Mouse (Mus musculus): Measurements from ENCODE around the gene Pbxip1. TPM values are rescaled to one million over a fixed set of nuclear protein-coding genes. Genes with fewer than 3 reads are reported as not detected.

Pbxip1 gene
- polyA plus RNA-seq (2012; ENCODE audit: insufficient read depth, insufficient read length, missing spikeins) = 14.1 and 17.3 TPM in 2 replicates

DNA sequence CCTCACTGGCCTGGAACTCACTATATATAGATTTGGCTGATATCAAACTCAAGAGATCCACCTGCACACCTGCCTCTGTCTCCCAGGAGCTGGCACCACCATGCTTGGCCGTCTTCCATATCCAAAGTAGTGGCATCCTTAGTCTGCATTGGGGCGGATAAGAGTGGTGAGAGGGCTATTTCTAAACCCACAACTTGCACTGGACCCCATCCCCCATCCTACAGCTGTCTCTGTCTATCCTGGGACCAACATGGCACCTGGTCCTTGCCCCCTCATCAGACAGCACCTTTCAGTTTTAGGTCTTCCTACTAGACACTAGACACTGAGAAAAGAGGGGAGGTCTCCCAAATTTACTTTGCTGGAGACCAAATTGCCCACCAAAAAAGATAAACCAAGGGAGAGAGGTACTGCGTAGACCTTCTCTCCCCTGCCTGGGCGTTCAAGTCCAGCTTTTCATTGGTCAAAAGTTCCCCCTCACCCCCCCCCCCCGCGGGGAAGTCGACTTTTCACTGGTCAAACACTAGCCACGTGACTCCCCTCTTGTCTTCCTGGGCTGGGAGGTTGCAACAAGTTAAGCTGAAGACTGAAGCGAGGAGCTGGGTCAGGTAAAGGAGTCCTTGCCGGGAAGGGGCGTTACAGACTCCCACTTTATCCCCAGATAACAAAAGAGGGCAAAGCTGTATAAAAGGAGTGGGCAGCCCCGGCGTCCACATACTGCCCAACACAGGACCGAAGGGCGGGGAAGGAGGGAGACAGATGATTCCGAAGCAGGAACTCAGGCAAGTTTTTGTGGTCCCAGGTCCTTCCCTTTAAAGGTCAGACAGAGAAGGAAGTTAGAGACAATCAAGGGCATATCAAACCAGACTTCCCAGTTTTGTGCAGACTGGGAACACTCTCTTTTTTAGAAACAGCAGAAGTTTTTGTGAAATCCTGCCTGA is at the start of gene Pbxip1:
Gene Pbxip1 (plus strand): TSS at position 531 of the 938 bp plus-strand sequence.
- H3K4me3 ChIP-seq (ENCODE audit: insufficient read depth, low read length) = peak within 1 kb of the TSS; percentile 54
- peak within 1 kb of the TSS; percentile 58 for H3K27ac ChIP-seq (ENCODE audit: insufficient read depth, low read depth, low read length)
- TF ChIP-seq CTCF (IDR thresholded peaks at IDR 0.05; ENCODE audit: low read depth, low read length) = no peak
- TF ChIP-seq POLR2A (IDR thresholded peaks at IDR 0.05; ENCODE audit: borderline replicate concordance, low read depth, low read length) = no peak
- H3K4me1 ChIP-seq (ENCODE audit: control insufficient read depth, insufficient read depth, low read length) = peaks cover 25% of the 10 kb centered on the region

DNA sequence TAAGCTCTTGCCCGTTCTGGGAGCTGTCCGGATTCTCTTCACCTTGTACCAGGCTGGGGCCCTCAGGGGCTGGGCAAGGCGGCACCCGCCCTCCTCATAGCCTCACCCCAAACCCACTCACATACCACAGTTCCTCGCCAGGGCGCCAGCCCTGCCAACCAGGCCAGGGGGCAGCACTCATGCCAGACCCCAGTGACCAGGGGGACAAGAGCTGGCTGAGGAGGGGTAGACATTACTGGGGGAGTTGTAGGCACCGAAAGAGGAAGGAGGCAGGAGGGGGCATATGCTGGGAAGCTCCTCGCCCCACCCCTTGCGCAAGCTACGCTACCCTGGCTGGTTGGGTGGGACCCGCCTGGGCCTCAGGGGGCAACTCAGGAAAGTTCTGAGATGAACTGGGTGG is 48.9 kb upstream of the Pbxip1 start:
- H3K4me3 ChIP-seq (ENCODE audit: insufficient read depth, low read length) = peak overlapping the region; percentile 5; the same call in 1 of the 2 replicates
- H3K27ac ChIP-seq (ENCODE audit: insufficient read depth, low read depth, low read length) = no peak overlapping the region
- no peak for TF ChIP-seq CTCF (IDR thresholded peaks at IDR 0.05; ENCODE audit: low read depth, low read length)
- no peak for TF ChIP-seq POLR2A (IDR thresholded peaks at IDR 0.05; ENCODE audit: borderline replicate concordance, low read depth, low read length)
- H3K4me1 ChIP-seq (ENCODE audit: control insufficient read depth, insufficient read depth, low read length) = peaks cover 56% of the 10 kb centered on the region

- TF ChIP-seq POLR2A (IDR thresholded peaks at IDR 0.05; ENCODE audit: borderline replicate concordance, low read depth, low read length) (no peak), CTCF (IDR thresholded peaks at IDR 0.05; ENCODE audit: low read depth, low read length) (no peak)
- Histone ChIP-seq H3K4me3 (ENCODE audit: insufficient read depth, low read length) (0 out of 2 replicates have a peak overlapping the region, but pooled peaks have one; percentile 5), H3K27ac (ENCODE audit: insufficient read depth, low read depth, low read length) (no peak overlapping the region; the same call in 1 of the 2 replicates)
These were observed 48.2 kb upstream of the Pbxip1 start for GRCm38 (mm10) chr3:89388134-89388881.

GRCm38 (mm10) chr3:89388901-89389740 is 47.4 kb upstream of the Pbxip1 start:
- peaks cover 52% of the 10 kb centered on the region for H3K4me1 ChIP-seq (ENCODE audit: control insufficient read depth, insufficient read depth, low read length)
- peak overlapping the region; percentile 61 for H3K27ac ChIP-seq (ENCODE audit: insufficient read depth, low read depth, low read length)
- H3K4me3 ChIP-seq (ENCODE audit: insufficient read depth, low read length) = peak overlapping the region; percentile 14
- no peak for TF ChIP-seq POLR2A (IDR thresholded peaks at IDR 0.05; ENCODE audit: borderline replicate concordance, low read depth, low read length)
- TF ChIP-seq CTCF (IDR thresholded peaks at IDR 0.05; ENCODE audit: low read depth, low read length) = no peak

More at GRCm38 (mm10) chr3:89388134-89388881, 48.2 kb upstream of the Pbxip1 start:
- H3K4me1 ChIP-seq (ENCODE audit: control insufficient read depth, insufficient read depth, low read length) = peaks cover 56% of the 10 kb centered on the region

GRCm38 (mm10) chr3:89390111-89390515 is 46.4 kb upstream of the Pbxip1 start:
- Histone ChIP-seq H3K27ac (ENCODE audit: insufficient read depth, low read depth, low read length) (peak overlapping the region; percentile 61), H3K4me3 (ENCODE audit: insufficient read depth, low read length) (peak overlapping the region; percentile 14), H3K4me1 (ENCODE audit: control insufficient read depth, insufficient read depth, low read length) (peaks cover 47% of the 10 kb centered on the region)
- TF ChIP-seq POLR2A (IDR thresholded peaks at IDR 0.05; ENCODE audit: borderline replicate concordance, low read depth, low read length) = no peak
- no peak for TF ChIP-seq CTCF (IDR thresholded peaks at IDR 0.05; ENCODE audit: low read depth, low read length)

DNA sequence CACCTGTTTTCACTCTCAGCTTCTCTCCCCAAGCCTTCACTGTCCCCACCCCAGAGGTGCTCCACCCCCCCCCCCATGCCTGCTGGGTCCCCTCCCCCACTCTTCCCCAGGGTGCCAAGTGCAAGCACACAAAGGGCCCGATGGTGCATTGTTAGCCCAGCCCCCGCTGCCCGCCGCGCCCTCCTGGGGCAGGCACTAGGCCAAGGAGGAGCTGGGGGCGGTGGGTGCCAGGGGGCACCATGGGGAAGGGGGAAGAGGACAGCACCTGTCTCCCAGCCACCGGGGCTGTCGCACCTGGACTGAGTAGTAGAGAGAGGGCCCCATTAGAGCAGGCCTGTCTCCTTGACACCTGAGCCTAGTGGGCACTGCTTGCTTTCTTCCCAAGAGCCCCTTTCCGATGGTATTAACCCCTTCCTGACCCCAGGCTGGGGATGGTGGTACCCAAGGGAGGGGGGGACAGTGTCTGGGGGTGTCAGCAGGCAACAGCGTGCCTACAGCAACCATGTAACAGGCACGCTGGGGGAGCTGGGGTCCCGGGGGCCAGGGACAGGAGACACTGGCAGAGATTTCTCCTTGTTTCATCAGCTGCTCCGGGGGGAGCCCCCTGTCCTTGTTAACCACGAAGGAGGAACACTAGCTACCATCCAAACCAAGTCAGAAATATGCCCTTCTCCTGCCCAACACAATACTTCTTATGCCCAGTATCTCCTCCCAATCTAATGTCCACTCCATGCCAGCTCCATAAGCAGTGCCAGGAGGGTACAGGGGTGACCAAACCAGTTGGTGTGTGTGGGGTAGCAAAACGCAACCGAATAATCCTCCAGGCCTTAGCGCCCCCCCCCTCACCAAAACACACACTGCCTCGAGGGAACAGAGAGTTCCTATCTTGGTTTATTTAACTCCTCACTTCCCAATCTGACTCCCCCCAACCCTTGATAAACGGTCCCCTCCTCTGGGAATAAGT is 45.5 kb upstream of the Pbxip1 start:
- TF ChIP-seq POLR2A (IDR thresholded peaks at IDR 0.05; ENCODE audit: borderline replicate concordance, low read depth, low read length) = no peak
- no peak for TF ChIP-seq CTCF (IDR thresholded peaks at IDR 0.05; ENCODE audit: low read depth, low read length)
- Histone ChIP-seq H3K4me1 (ENCODE audit: control insufficient read depth, insufficient read depth, low read length) (peaks cover 40% of the 10 kb centered on the region), H3K4me3 (ENCODE audit: insufficient read depth, low read length) (peak overlapping the region; percentile 98), H3K27ac (ENCODE audit: insufficient read depth, low read depth, low read length) (peak overlapping the region; percentile 81)

- TF ChIP-seq POLR2A (IDR thresholded peaks at IDR 0.05; ENCODE audit: borderline replicate concordance, low read depth, low read length) = no peak
- no peak for TF ChIP-seq CTCF (IDR thresholded peaks at IDR 0.05; ENCODE audit: low read depth, low read length)
- Histone ChIP-seq H3K4me3 (ENCODE audit: insufficient read depth, low read length) (peak overlapping the region; percentile 98), H3K27ac (ENCODE audit: insufficient read depth, low read depth, low read length) (peak overlapping the region; percentile 82), H3K4me1 (ENCODE audit: control insufficient read depth, insufficient read depth, low read length) (peaks cover 35% of the 10 kb centered on the region)
These were observed 44.6 kb upstream of the Pbxip1 start for GRCm38 (mm10) chr3:89391663-89392511.

All from bone marrow macrophage, adult 2 months (primary cell).